Mouse (Mus musculus): Measurements from ENCODE around the gene Adat3. TPM values are rescaled to one million over a fixed set of nuclear protein-coding genes. Genes with fewer than 3 reads are reported as not detected.
A peak's percentile ranks its signal among the peaks of the same experiment; 100 is the strongest.
"Not testable (repeated sequence)": the region's sequence is repeated elsewhere in the genome, so short reads cannot be mapped to it uniquely, and the experiment has no call there.

Gene Adat3
- polyA plus RNA-seq, 1 experiment from 2014 or later: 3.5 TPM

GRCm38 (mm10) chr10:80623457-80624191 lies 20.9 kb downstream of the Adat3 start:
- Histone ChIP-seq H3K36me3 (no peaks in the 10 kb centered on the region), H3K4me1 (replicated peaks) (peaks cover 61% of the 10 kb centered on the region), H3K9me3 (replicated peaks) (no peaks in the 10 kb centered on the region), H3K9ac (peak overlapping the region; percentile 92), H3K27me3 (replicated peaks) (no peaks in the 10 kb centered on the region), H3K4me3 (peak overlapping the region; percentile 91), H3K27ac (ENCODE audit: poor library complexity, severe bottlenecking) (peak overlapping the region; percentile 86), H3K4me2 (peak overlapping the region; percentile 87)
- WGBS: 16% methylated on average over 15 of the region's 15 CpGs
- ATAC-seq (ENCODE audit: insufficient number of reproducible peaks, low FRiP score): no peak

GRCm38 (mm10) chr10:80625764-80626163 lies 23.1 kb downstream of the Adat3 start:
- no peaks in the 10 kb centered on the region for H3K27me3 ChIP-seq (replicated peaks)
- peaks cover 6% of the 10 kb centered on the region; the same call in 1 of the 2 replicates for H3K36me3 ChIP-seq
- H3K9me3 ChIP-seq (replicated peaks): no peaks in the 10 kb centered on the region
- peak overlapping the region; percentile 13; the same call in 1 of the 2 replicates for H3K9ac ChIP-seq
- ATAC-seq (ENCODE audit: insufficient number of reproducible peaks, low FRiP score): no peak
- no peak overlapping the region for H3K4me3 ChIP-seq
- H3K4me1 ChIP-seq (replicated peaks): peaks cover 76% of the 10 kb centered on the region
- no peak overlapping the region for H3K27ac ChIP-seq (ENCODE audit: poor library complexity, severe bottlenecking)
- WGBS: 89% methylated on average over 4 of the region's 4 CpGs
- H3K4me2 ChIP-seq: no peak overlapping the region

- peak; percentile 44 for ATAC-seq (ENCODE audit: insufficient number of reproducible peaks, low FRiP score)
- Histone ChIP-seq H3K9me3 (replicated peaks) (no peaks in the 10 kb centered on the region), H3K4me3 (no peak overlapping the region), H3K4me2 (peak overlapping the region; percentile 31), H3K4me1 (replicated peaks) (peaks cover 71% of the 10 kb centered on the region), H3K36me3 (peaks cover 21% of the 10 kb centered on the region), H3K27ac (ENCODE audit: poor library complexity, severe bottlenecking) (peak overlapping the region; percentile 39; the same call in 1 of the 2 replicates), H3K9ac (peak overlapping the region; percentile 33), H3K27me3 (replicated peaks) (no peaks in the 10 kb centered on the region)
- WGBS: 37% methylated on average over 2 of the region's 2 CpGs
These were observed 25.0 kb downstream of the Adat3 start for GRCm38 (mm10) chr10:80627685-80628084.

- Histone ChIP-seq H3K9me3 (replicated peaks) (no peaks in the 10 kb centered on the region), H3K4me2 (no peak overlapping the region), H3K27ac (ENCODE audit: poor library complexity, severe bottlenecking) (0 out of 2 replicates have a peak overlapping the region, but pooled peaks have one; percentile 19), H3K27me3 (replicated peaks) (no peaks in the 10 kb centered on the region), H3K4me1 (replicated peaks) (peaks cover 66% of the 10 kb centered on the region), H3K36me3 (peaks cover 26% of the 10 kb centered on the region), H3K9ac (peak overlapping the region; percentile 37; the same call in 1 of the 2 replicates), H3K4me3 (no peak overlapping the region)
- no peak for ATAC-seq (ENCODE audit: insufficient number of reproducible peaks, low FRiP score)
- 77% methylated on average over 9 of the region's 9 CpGs for WGBS
These were observed 26.2 kb downstream of the Adat3 start for GRCm38 (mm10) chr10:80628925-80629324.

- no peak overlapping the region for H3K27ac ChIP-seq (ENCODE audit: poor library complexity, severe bottlenecking)
- no peaks in the 10 kb centered on the region for H3K9me3 ChIP-seq (replicated peaks)
- peaks cover 6% of the 10 kb centered on the region for H3K4me1 ChIP-seq (replicated peaks)
- H3K36me3 ChIP-seq: peaks cover 87% of the 10 kb centered on the region
- H3K4me3 ChIP-seq: no peak overlapping the region
- H3K4me2 ChIP-seq: no peak overlapping the region
- H3K9ac ChIP-seq: no peak overlapping the region
- ATAC-seq (ENCODE audit: insufficient number of reproducible peaks, low FRiP score): no peak
- 82% methylated on average over 6 of the region's 6 CpGs for WGBS
- H3K27me3 ChIP-seq (replicated peaks): no peaks in the 10 kb centered on the region
These were observed 32.7 kb downstream of the Adat3 start for GRCm38 (mm10) chr10:80635345-80635744.

- WGBS: 88% methylated on average over 10 of the region's 10 CpGs
These were observed 44.3 kb downstream of the Adat3 start for GRCm38 (mm10) chr10:80646936-80647335.

GRCm38 (mm10) chr10:80649910-80650309 lies 47.2 kb downstream of the Adat3 start:
- Histone ChIP-seq H3K4me1 (replicated peaks) (peaks cover 24% of the 10 kb centered on the region), H3K36me3 (peaks cover 53% of the 10 kb centered on the region)
- H3K4me3 ChIP-seq; H3K27me3 ChIP-seq (replicated peaks); H3K9ac ChIP-seq; H3K27ac ChIP-seq (ENCODE audit: poor library complexity, severe bottlenecking); H3K9me3 ChIP-seq (replicated peaks); H3K4me2 ChIP-seq; ATAC-seq (ENCODE audit: insufficient number of reproducible peaks, low FRiP score): not testable (repeated sequence)
- 79% methylated on average over 6 of the region's 6 CpGs for WGBS

More at GRCm38 (mm10) chr10:80646936-80647335, 44.3 kb downstream of the Adat3 start:
- no peak overlapping the region for H3K4me3 ChIP-seq
- no peaks in the 10 kb centered on the region for H3K27me3 ChIP-seq (replicated peaks)
- peaks cover 79% of the 10 kb centered on the region for H3K36me3 ChIP-seq
- peaks cover 6% of the 10 kb centered on the region for H3K4me1 ChIP-seq (replicated peaks)
- no peak overlapping the region for H3K27ac ChIP-seq (ENCODE audit: poor library complexity, severe bottlenecking)
- ATAC-seq (ENCODE audit: insufficient number of reproducible peaks, low FRiP score): no peak
- no peaks in the 10 kb centered on the region for H3K9me3 ChIP-seq (replicated peaks)
- H3K4me2 ChIP-seq: no peak overlapping the region
- H3K9ac ChIP-seq: no peak overlapping the region

- 79% methylated on average over 10 of the region's 10 CpGs for WGBS
- no peak overlapping the region for H3K4me2 ChIP-seq
- peaks cover 29% of the 10 kb centered on the region for H3K4me1 ChIP-seq (replicated peaks)
- no peak overlapping the region for H3K4me3 ChIP-seq
- peaks cover 48% of the 10 kb centered on the region for H3K36me3 ChIP-seq
- H3K9ac ChIP-seq: no peak overlapping the region
- H3K27me3 ChIP-seq (replicated peaks): no peaks in the 10 kb centered on the region
- H3K9me3 ChIP-seq (replicated peaks): no peaks in the 10 kb centered on the region
- no peak for ATAC-seq (ENCODE audit: insufficient number of reproducible peaks, low FRiP score)
- no peak overlapping the region for H3K27ac ChIP-seq (ENCODE audit: poor library complexity, severe bottlenecking)
These were observed 47.7 kb downstream of the Adat3 start for GRCm38 (mm10) chr10:80650392-80650791.

GRCm38 (mm10) chr10:80653156-80653720 lies 50.6 kb downstream of the Adat3 start:
- no peak for ATAC-seq (ENCODE audit: insufficient number of reproducible peaks, low FRiP score)
- no peak overlapping the region for H3K9ac ChIP-seq
- no peak overlapping the region for H3K4me2 ChIP-seq
- H3K36me3 ChIP-seq: peaks cover 20% of the 10 kb centered on the region
- H3K4me1 ChIP-seq (replicated peaks): peaks cover 40% of the 10 kb centered on the region
- H3K27ac ChIP-seq (ENCODE audit: poor library complexity, severe bottlenecking): no peak overlapping the region
- 83% methylated on average over 6 of the region's 6 CpGs for WGBS
- H3K9me3 ChIP-seq (replicated peaks): no peaks in the 10 kb centered on the region
- no peak overlapping the region for H3K4me3 ChIP-seq
- no peaks in the 10 kb centered on the region for H3K27me3 ChIP-seq (replicated peaks)

- H3K9me3 ChIP-seq (replicated peaks): no peaks in the 10 kb centered on the region
These were observed 52.2 kb downstream of the Adat3 start for GRCm38 (mm10) chr10:80654866-80655265.

GRCm38 (mm10) chr10:80655406-80656129 lies 52.9 kb downstream of the Adat3 start:
- peaks cover 9% of the 10 kb centered on the region for H3K36me3 ChIP-seq
- H3K27me3 ChIP-seq (replicated peaks): no peaks in the 10 kb centered on the region
- peak; percentile 29; the same call in 1 of the 2 replicates for ATAC-seq (ENCODE audit: insufficient number of reproducible peaks, low FRiP score)
- H3K9ac ChIP-seq: peak overlapping the region; percentile 99
- H3K9me3 ChIP-seq (replicated peaks): no peaks in the 10 kb centered on the region
- H3K4me3 ChIP-seq: peak overlapping the region; percentile 92
- peak overlapping the region; percentile 95 for H3K4me2 ChIP-seq
- peaks cover 39% of the 10 kb centered on the region for H3K4me1 ChIP-seq (replicated peaks)
- WGBS: 5% methylated on average over 12 of the region's 12 CpGs
- H3K27ac ChIP-seq (ENCODE audit: poor library complexity, severe bottlenecking): peak overlapping the region; percentile 69

More at GRCm38 (mm10) chr10:80654866-80655265, 52.2 kb downstream of the Adat3 start:
- H3K27me3 ChIP-seq (replicated peaks): no peaks in the 10 kb centered on the region
- peaks cover 13% of the 10 kb centered on the region for H3K36me3 ChIP-seq
- H3K4me1 ChIP-seq (replicated peaks): peaks cover 43% of the 10 kb centered on the region
- peak overlapping the region; percentile 92; the same call in 1 of the 2 replicates for H3K4me3 ChIP-seq
- peak overlapping the region; percentile 99; the same call in 1 of the 2 replicates for H3K9ac ChIP-seq
- ATAC-seq (ENCODE audit: insufficient number of reproducible peaks, low FRiP score): no peak
- H3K27ac ChIP-seq (ENCODE audit: poor library complexity, severe bottlenecking): no peak overlapping the region
- WGBS: 89% methylated on average over 6 of the region's 6 CpGs
- peak overlapping the region; percentile 95; the same call in 1 of the 2 replicates for H3K4me2 ChIP-seq

Measured in heart, embryonic 12.5 days (tissue).